Mouse (Mus musculus): Measurements from ENCODE around the gene Pcx.

DNA sequence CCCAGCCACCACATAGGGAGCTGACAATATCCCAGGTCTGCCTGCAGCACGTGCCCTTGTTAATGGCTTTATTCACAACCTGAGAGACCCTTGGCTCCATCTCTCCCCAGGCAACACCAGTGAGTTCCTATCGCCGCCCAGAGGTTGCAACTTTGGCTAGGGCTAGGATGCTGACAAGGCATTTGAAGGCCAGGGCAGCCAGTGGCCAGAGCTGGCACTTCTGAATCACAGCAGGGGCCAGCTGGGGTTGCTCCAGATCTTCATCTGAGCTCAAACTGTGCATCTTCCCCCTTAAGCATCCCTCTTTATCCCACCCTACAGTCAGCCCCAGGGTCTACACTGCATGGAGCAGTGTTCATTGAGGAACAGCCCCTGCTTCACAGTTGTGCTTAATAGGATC, 35.5 kb upstream of the Pcx start:
- no peak for TF ChIP-seq POLR2A (IDR thresholded peaks at IDR 0.05; ENCODE audit: borderline replicate concordance, insufficient read depth, low read length)
- no peak for TF ChIP-seq CTCF (IDR thresholded peaks at IDR 0.05; ENCODE audit: borderline replicate concordance, insufficient read depth, low read depth, low read length)

Measured in cerebellum, adult 2 months (tissue).